Mouse (Mus musculus) myocyte (in vitro differentiated cells): ENCODE results near the gene Tmem25. TPM values are rescaled to one million over a fixed set of nuclear protein-coding genes. Genes with fewer than 3 reads are reported as not detected.

Source experiments
- H3K27me3 ChIP-seq: one replicate; pipeline ENCODE4 v1.6.1; 2011; ENCODE audit not compliant: control insufficient read depth, insufficient read depth, insufficient read length
- H3K36me3 ChIP-seq: one replicate; pipeline ENCODE4 v1.6.1; 2011; ENCODE audit not compliant: control insufficient read depth, insufficient read depth
- H3K4me2 ChIP-seq: one replicate; pipeline ENCODE4 v1.6.1; 2011; ENCODE audit warnings: low read depth, control low read depth
- H3K4me3 ChIP-seq: one replicate; pipeline ENCODE4 v1.5.1; 2011; ENCODE audit warnings: mild to moderate bottlenecking, control low read depth, moderate library complexity
- H3K79me2 ChIP-seq: one replicate; pipeline ENCODE4 v1.6.1; 2011; ENCODE audit not compliant: control insufficient read depth, insufficient read depth
- H3ac ChIP-seq: one replicate; pipeline ENCODE4 v1.6.1; 2011; ENCODE audit not compliant: control insufficient read depth, insufficient read length
- CEBPB ChIP-seq: IDR thresholded peaks from 2 replicates; pipeline ENCODE4 v1.6.1; 2011; ENCODE audit warnings: mild to moderate bottlenecking, moderate library complexity; ENCODE audit not compliant: poor library complexity, insufficient read depth, severe bottlenecking
- E2F4 ChIP-seq: IDR thresholded peaks from one replicate; pipeline ENCODE4 v1.6.1; 2011; ENCODE audit warnings: mild to moderate bottlenecking, control low read depth, moderate library complexity; ENCODE audit not compliant: insufficient read depth
- MAX ChIP-seq: IDR thresholded peaks from one replicate; pipeline ENCODE4 v1.6.1; 2011; ENCODE audit warnings: low read depth, mild to moderate bottlenecking, control low read depth
- MYOD1 ChIP-seq, 3 experiments: IDR thresholded peaks; one replicate each; pipeline ENCODE4 v1.6.1; 2011; ENCODE audit warnings: control low read depth in 2 of 3, low read depth in 2 of 3, mild to moderate bottlenecking in 2 of 3, moderate library complexity in 1 of 3; ENCODE audit not compliant: insufficient read length in 2 of 3, control insufficient read depth in 1 of 3
- MYOG ChIP-seq, 3 experiments: IDR thresholded peaks; one replicate each; pipeline ENCODE4 v1.6.1; 2011; ENCODE audit warnings: control low read depth in 2 of 3, low read depth in 2 of 3, mild to moderate bottlenecking in 2 of 3; ENCODE audit not compliant: insufficient read length in 2 of 3, control insufficient read depth in 1 of 3, insufficient read depth in 1 of 3
- POLR2A ChIP-seq: IDR thresholded peaks from one replicate; pipeline ENCODE4 v1.6.1; 2011; ENCODE audit warnings: low read depth, mild to moderate bottlenecking, control low read depth, moderate library complexity; ENCODE audit not compliant: insufficient read length
- POLR2AphosphoS2 ChIP-seq: IDR thresholded peaks from one replicate; pipeline ENCODE4 v1.6.1; 2011; ENCODE audit warnings: low read depth, control low read depth; ENCODE audit not compliant: insufficient read length
- REST ChIP-seq: IDR thresholded peaks from one replicate; pipeline ENCODE4 v1.6.1; 2011; ENCODE audit warnings: mild to moderate bottlenecking, control low read depth, moderate library complexity; ENCODE audit not compliant: insufficient read depth, insufficient read length
- SRF ChIP-seq: IDR thresholded peaks from one replicate; pipeline ENCODE4 v1.6.1; 2011; ENCODE audit warnings: low read depth; ENCODE audit not compliant: control insufficient read depth, insufficient read length
- TCF12 ChIP-seq: IDR thresholded peaks from one replicate; pipeline ENCODE4 v1.6.1; 2011; ENCODE audit warnings: mild to moderate bottlenecking, control low read depth; ENCODE audit not compliant: poor library complexity, insufficient read depth, severe bottlenecking
- TCF3 ChIP-seq: IDR thresholded peaks from one replicate; pipeline ENCODE4 v1.6.1; 2011; ENCODE audit warnings: low read depth, control low read depth; ENCODE audit not compliant: insufficient read length
- USF1 ChIP-seq: IDR thresholded peaks from one replicate; pipeline ENCODE4 v1.6.1; 2011; ENCODE audit warnings: low read depth, mild to moderate bottlenecking, control low read depth, moderate library complexity
- polyA plus RNA-seq: library from polyadenylated mRNA; unstranded; fragments of >200 nt; fragmentation: generic; extraction: Trizol; gene quantifications from one replicate; pipeline ENCODE4 v1.2.1, GENCODE M21; 2012; ENCODE audit warnings: missing spikeins

The Tmem25 gene
- polyA plus RNA-seq, 1 experiment = 1.2 TPM

- Histone ChIP-seq H3ac (no peak overlapping the region), H3K79me2 (no peaks in the 10 kb centered on the region), H3K36me3 (peaks cover 55% of the 10 kb centered on the region), H3K27me3 (no peaks in the 10 kb centered on the region), H3K4me2 (no peak overlapping the region), H3K4me3 (no peak overlapping the region)
- no peak for TF ChIP-seq USF1
- TF ChIP-seq CEBPB = no peak
- TF ChIP-seq MYOG (IDR thresholded peaks at IDR 0.05; ENCODE audit: control insufficient read depth in 1 of 3, insufficient read depth in 1 of 3, insufficient read length in 2 of 3, low read depth in 2 of 3) = no peak
- no peak for TF ChIP-seq E2F4
- no peak for TF ChIP-seq TCF3
- TF ChIP-seq POLR2AphosphoS2 = no peak
- TF ChIP-seq TCF12 = no peak
- TF ChIP-seq SRF = no peak
- TF ChIP-seq REST = no peak
- TF ChIP-seq MYOD1 (IDR thresholded peaks at IDR 0.05; ENCODE audit: control insufficient read depth in 1 of 3, insufficient read length in 2 of 3, low read depth in 2 of 3) = no peak
- TF ChIP-seq MAX = no peak
- no peak for TF ChIP-seq POLR2A
These were observed 53.7 kb downstream of the Tmem25 start for GRCm38 (mm10) chr9:44745371-44745770.

Other genes starting within 250 kb of the Tmem25 start
- 0.01 TPM for gene Cxcr5, start 237.4 kb downstream of the Tmem25 start, polyA plus RNA-seq
- gene Ddx6, start 194.4 kb downstream of the Tmem25 start, polyA plus RNA-seq = 25.8 TPM
- gene Treh, start 126.1 kb downstream of the Tmem25 start, polyA plus RNA-seq = 0.02 TPM
- 62.2 TPM for gene Phldb1, start 64.1 kb downstream of the Tmem25 start, polyA plus RNA-seq
- 40.6 TPM for gene Arcn1, start 31.5 kb downstream of the Tmem25 start, polyA plus RNA-seq
- 74.9 TPM for gene Ift46, start 31.4 kb downstream of the Tmem25 start, polyA plus RNA-seq
- 0.12 TPM for gene Ttc36, start 3.8 kb upstream of the Tmem25 start, polyA plus RNA-seq
- 4.5 TPM for gene Kmt2a, start 82.0 kb upstream of the Tmem25 start, polyA plus RNA-seq
- gene Atp5l, start 121.4 kb upstream of the Tmem25 start, polyA plus RNA-seq = 773 TPM
- gene Ube4a, start 166.3 kb upstream of the Tmem25 start, polyA plus RNA-seq = 13.3 TPM
- 0.06 TPM for gene Cd3g, start 181.1 kb upstream of the Tmem25 start, polyA plus RNA-seq
- gene Cd3d, start 182.5 kb upstream of the Tmem25 start, polyA plus RNA-seq = not detected
- gene Cd3e, start 210.3 kb upstream of the Tmem25 start, polyA plus RNA-seq = not detected
- not detected for gene Mpzl2, start 240.5 kb upstream of the Tmem25 start, polyA plus RNA-seq